Mouse (Mus musculus) urinary bladder, adult 2 months (tissue): ENCODE measurements around the gene Sirt4. TPM values are rescaled to one million over a fixed set of nuclear protein-coding genes. Genes with fewer than 3 reads are reported as not detected.
"Not testable (repeated sequence)": the region's sequence is repeated elsewhere in the genome, so short reads cannot be mapped to it uniquely, and the experiment has no call there.

Source experiments
- DNase-seq: peaks from one replicate; pipeline ENCODE4 v3.0.0; 2022; ENCODE audit warnings: low spot score
- polyA plus RNA-seq: library from polyadenylated mRNA; depleted of rRNA; stranded (reverse); fragments of >200 nt; gene quantifications from 2 replicates; pipeline ENCODE4 v1.2.3, GENCODE M21; 2012; rRNA removed

The Sirt4 gene
- 56.1 and 75.8 TPM in 2 replicates for polyA plus RNA-seq

DNA sequence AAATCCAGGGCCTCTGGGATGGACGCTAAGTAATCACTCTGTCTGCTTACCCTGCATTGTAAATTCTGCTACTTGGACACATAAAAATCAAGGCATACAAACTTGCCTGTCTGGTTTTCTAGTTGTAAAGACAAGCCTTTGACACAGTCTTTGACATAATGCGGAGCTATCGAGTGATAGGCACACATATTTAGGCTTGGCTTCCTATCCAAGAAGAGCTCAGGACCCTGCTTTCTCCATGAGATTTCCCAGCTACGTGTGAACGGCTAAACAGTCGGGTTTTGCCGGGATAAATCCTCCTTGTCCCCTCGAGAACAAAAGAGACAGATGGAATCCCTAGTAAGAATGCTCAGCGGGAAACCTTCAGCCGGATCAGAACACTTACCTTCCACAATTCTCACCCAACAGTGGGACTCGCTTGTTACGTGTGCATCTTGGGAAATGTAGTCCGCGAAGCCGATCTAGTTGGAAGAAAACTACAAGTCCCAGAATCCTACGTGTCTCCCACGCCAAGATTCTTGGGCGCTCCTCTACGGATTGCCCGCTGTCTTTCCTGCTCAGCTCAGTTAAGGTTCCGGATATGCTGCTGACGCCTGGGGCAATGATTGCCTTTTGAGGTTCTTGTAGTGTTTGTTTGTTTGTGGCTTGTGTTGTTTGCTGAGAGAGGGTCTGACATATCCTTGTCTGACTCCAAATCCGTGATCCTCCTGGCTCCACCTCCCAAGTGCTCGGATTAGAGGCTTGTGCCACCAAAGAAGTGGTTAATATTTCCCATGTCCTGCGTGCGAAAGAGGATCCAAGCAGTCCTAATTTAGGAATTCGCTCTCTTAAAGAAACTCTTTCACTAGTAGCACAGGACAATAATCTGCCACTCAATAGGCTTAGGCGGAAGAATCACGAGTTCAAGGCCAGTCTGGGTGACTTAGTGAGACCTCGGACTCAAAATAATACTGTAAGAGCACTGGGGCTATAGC lies at the start of gene Sirt4:
Gene Sirt4 (minus strand): TSS at position 779 of the 974 bp plus-strand sequence.
- no peak for DNase-seq

DNA sequence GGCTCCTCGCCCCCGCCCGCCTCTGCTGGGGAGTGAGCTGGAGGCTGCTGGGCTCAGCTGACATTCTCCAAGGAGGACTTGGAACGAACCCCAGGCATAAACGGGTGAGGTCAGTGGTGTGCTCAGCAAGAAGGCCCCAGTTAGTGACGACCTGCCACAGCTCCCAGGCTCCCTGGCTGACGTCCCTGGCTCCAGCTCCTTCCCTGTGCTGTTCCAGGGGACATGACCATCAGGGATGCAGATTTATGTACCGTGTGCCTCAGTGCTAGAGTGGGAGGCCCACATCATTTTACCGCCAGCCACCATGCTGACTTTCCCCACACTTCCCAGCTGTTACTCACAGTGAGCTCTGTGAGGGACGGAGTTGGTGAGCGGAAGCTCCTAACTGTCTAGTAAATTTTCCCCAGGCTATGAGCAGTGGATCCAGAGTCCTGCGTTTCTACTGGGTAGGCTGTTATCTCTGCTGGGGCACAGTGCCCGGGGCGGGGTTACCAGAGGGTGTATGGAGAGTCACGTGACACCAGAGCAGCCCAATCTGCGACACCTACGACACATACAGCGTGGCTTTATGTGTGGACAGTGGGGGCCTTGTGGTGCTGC lies 47.2 kb upstream of the Sirt4 start:
- DNase-seq = no peak

DNA sequence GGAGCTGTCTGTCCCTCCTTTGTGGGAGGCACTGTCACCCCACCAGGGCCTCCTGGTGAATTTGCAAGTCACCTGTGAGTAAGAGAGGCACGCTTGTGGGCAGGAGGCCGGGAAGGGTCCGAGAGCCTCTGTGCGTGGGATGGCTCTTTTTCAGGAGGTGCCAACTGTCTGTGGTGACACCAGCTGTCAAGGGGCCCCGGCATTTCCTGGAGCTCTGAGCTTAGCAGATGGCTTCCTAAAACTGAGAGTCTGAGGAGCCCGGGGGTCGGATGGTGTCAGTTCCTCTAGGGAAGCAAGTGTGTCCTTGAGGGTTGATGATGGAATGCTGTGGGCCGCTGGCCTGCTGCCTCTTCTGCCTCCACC lies 45.9 kb upstream of the Sirt4 start:
- no peak for DNase-seq

DNA sequence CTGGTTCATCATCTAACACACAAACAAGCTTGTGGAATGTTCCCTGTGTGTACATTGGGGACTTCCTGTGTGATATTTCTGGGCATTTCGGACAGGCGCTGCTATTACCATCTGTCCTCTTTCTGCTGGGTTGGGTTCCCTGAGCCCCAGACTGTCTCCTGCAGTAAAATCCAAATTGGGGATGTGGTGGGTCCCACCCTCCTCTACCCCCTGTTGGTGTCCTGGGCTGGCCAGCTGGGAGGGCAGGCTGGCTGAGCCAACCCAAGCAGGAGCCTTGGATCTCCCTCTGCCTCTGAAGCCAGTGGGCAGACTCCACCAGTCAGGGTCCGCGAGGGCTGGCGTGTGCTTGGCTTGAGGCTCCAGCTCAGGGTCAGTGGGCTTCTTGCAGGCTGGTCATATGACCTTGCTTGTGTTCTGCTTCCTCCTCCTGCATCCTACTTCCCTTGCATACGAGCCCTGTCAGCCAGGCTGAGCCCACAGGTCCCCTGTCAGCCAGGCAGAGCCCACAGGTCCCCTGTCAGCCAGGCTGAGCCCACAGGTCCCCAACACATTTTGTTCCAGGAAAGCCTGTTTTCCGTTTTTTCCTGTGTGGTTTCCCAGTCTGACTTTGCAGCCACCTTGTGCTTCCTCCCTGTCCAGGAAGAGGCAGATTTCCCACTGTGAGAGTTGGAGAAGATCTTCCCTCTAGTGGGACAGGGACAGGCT lies 45.4 kb upstream of the Sirt4 start:
- no peak for DNase-seq

DNA sequence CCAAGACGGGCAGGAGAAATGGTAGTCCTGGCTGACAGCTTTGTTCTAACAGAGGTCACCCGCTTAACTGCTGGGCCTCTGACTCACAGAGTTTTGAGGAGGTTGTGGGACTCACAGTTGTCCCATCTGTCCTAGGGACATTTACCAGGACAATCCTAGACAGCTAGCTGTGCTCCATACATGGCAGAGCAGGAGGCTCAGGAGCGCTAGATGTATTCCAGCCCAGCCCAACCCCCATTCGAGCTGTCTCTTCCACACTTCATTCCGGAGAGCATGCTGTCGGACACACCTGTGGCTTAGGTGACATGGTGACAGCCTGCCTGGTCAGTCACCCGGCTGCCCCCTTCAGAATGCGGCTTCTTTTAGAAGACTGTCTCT lies 44.8 kb upstream of the Sirt4 start:
- DNase-seq = no peak

DNA sequence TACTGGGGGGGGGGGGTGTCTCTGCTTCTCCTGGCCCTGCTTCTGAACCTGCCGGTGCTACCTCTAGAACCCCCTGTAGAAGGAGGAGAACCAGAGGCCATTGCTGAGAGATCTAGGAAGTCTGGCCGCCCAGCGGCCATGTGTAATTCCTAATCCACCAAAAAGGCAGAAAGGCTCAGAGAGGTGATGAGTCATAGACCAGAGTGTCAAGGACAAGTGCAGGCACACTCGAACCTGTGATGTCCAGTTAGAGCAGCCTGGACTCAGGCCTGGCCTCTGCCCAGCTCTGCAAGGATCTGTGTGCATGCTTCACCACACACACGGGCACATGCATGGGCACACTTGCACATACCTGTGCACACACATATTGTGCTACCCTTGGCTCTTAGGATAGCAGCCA lies 43.6 kb upstream of the Sirt4 start:
- no peak for DNase-seq

DNA sequence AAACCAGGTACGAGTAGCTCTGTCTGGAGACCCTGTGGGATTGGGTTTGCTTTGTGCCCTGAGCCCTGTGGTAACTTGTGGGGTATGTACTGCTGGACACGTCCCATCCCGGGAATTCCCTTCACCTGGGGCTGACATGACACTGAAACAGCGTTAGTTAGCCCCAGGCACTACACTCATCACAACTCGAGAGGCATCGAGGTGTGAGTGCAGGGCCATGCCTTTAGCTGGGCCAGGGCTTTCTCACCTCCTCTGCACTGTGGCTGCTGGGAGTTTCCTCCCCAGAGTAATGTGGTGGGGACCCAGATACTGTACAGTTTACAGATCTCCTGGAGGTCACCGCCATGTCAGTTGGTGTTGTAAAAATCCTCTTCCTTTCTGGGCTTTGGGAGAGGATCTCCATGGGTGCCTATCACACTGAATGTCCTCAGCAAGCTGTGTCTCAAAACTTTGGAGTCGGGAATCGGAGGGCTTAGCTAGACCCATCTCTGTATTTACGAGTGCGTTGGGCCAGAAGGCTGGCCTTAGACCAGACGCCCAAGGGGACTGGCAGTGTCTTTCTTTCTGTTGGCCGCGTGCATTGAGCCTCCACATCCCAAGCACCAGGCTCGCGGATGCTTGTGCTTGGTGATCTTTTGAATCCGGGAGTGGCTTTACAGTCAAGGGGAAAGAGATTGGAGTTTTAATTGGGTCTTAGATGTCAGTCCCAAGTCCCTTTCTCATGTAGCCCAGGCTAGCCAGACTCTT lies 42.1 kb upstream of the Sirt4 start:
- no peak for DNase-seq

DNA sequence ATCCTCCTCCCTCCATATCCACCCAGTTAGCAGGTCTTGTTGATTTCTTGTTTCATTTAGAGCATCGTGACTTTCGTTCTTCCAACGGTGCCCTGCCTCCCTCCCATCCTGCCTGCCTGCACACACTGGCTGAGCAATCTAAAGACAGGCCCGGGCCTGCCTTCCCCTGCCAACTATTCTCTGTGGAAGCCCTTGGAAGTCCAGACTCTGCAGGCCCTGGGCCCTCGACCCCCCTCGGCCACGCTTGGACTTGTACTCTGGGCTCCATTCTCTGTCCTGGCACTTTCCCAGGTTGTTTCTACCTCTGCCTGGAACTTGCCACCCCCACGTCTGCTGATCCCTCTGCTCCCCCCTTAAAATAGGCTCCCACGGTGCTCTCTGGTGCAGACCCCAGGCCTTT lies 41.4 kb upstream of the Sirt4 start:
- no peak for DNase-seq

DNA sequence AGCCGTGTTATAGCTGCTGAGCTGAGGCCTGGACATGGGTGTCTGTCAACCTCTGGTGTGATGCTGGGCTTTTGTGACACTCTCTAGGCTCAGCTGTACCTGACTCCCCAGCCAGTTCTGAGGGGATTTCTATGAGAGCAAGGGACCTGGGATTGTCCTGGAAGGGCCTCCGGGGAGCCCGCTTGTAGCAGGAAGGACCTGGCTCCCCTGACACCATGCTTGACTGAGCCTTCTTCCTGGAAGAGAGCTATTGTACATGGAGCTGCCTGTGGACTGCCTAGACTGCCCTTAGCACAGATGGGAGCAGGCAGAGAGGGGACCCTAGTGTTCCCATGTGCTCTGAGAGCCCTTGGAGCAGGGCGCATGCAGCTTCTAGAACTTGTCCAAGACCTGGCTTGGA lies 40.9 kb upstream of the Sirt4 start:
- DNase-seq = no peak

DNA sequence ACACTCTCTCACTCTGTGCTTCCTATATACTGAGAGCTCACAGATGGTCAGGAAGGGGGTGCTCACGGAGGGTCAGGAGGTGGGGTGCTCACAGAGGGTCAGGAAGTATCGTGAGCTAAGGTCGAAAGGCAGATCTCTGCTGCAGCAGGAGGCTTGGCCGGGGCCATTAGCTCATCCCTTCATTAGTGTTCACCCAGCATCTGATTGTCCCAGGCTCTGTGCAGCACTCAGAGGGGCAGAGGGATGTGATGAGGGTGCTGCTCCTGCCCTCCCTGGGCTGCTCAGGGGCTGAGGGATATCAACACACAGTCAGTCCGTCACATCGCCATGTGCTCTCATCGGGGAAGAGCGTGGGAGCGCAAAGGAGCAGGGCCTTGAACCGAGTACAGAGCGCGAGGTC lies 39.9 kb upstream of the Sirt4 start:
- DNase-seq = no peak

DNA sequence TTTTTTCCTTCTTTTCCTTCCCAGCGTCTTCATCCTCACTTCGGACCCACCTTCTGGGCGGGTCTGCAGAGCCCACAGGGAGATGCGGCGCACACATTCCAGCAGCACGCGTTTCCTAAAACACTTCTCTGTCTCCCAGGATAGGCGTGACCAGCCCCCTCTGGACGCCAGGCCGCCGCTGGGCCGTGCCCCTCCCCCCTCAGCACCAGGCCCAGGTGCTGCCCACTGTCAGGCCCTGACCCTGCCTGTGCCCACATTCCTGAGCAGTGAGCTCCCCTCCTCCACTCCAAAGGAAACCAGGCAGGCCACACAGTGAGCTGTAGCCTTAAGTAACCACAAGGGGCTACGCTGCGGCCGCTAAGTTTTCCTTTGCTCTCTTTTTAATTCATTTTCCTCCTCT lies 39.4 kb upstream of the Sirt4 start:
- DNase-seq = no peak

DNA sequence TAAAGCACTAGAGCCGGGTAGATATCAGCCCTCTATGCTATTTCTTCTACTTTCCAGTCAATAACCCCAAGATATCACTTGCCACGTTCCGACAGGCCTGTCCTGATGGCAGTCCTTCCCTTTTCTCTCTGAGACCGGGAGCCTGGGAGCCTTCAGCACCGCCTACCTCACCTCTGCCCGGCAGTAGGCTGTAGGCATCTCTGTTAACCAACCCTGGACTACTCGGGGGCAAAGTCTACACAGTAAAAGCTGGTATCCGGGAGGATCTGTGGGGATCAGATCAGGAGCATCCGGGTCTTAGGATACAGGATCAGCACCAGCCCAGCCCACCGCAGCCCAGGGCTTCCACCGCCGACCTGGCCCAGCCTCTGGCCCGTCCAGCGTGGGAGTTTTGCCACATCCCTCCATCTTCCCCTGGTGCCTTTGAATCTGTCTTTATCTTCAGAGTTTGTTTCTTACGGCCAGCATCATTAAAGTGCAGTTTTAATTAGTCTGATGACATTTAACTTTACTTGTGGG lies 38.5 kb upstream of the Sirt4 start:
- no peak for DNase-seq

DNA sequence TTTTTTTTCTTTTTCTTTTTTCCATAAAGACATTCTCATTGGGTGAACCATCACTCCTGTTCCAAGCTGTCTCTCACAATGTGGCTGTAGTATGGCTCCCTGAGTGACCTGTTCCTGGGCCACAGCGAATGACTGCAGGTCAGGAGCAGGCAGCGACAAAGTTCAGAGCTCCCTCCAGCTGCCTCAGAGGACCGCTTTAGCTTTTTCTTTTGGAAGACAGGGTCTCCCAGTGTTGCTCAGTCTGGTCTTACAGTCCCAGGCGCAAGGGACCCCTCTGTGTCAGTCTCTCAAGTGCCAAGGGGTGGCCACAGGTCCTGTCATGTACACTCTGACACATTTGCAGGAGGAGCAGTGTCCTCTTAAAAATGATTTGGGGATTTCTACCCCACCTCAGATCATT lies 38.0 kb upstream of the Sirt4 start:
- no peak for DNase-seq

DNA sequence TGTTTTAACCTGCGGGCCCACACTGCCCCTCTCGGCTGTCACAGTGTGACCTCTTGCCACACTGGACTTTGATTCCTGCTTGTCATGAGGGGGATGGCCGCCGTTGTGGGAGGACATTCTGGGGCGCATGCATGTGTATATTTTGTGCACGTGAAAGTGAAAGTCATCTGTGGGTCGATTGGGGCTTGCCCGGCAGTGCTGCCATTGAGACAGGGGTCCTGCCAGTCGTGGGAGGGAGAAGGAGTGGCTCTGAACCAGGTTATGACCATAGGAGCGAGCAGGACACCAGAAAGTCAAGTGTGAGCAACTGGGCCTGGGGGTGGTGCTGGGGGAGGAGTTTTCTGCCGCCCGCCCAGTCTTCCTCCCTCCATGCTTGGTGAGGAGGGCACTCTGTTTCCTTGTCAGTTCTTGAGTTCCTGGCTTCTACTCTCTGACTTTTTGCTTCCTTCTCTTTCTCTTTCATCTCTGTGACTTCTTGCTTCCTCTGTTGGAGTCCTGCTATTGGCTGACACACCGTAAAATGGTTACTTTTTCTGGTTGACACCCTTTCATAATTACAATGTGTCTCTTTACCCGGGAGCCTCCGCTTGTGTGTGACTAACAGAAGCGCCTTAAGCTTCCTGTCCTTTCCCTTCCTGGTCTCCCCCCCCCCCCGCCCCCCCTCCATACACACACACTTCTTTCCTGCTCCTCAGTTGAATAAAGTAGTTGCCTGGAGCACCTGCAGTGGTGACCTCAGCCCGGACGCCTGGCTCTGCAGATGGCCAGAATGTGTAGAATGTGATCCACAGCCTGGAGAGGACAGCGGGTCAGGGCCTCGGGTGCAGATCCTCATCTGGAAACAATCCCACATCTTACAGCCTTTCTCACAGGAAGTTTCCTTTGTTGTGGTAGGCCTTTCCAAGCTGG lies 37.3 kb upstream of the Sirt4 start:
- no peak for DNase-seq

DNA sequence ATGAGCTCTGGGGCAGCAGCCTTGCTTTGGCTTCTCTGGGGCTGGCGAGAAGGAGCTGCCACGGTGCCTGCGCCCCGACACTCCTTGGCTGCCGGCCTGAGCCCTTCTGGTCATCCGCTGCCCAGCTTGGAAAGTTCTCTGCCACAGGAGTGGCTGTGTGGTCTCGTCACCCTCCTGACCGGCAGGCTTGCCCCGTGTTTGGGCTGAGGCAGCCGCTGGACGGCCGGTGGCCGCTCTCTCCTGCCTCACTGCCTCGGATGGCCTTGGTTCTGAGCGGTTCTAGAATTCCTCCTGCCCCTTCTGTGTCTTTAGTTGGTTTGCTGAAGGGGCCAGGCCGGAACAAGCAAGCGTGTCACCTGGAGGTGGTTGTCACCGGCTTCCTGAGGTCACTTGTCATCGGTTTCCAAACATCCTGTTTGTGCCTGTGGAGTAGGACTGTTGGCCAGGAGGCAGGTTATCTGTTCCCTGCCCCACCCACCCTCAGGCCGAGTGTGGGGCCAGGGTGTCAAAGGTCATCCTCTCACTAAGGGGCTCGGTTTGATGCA lies 35.9 kb upstream of the Sirt4 start:
- no peak for DNase-seq

DNA sequence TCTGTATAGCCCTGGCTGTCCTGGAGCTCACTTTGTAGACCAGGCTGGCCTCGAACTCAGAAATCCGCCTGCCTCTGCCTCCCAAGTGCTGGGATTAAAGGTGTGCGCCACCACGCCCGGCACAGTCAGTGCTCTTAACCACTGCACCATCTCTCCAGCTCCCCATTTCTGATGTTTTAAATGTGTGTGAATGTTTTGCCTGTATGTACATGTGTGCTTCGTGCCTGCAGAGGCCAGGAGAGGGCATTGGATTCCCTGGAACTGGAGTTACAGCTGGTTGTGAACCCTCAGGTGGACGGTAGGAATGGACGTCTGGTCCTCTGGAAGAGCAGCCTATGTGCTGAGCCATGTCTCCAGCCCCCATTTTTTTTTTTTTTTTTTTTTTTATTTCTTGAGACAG lies 33.7 kb upstream of the Sirt4 start:
- not testable (repeated sequence) for DNase-seq

DNA sequence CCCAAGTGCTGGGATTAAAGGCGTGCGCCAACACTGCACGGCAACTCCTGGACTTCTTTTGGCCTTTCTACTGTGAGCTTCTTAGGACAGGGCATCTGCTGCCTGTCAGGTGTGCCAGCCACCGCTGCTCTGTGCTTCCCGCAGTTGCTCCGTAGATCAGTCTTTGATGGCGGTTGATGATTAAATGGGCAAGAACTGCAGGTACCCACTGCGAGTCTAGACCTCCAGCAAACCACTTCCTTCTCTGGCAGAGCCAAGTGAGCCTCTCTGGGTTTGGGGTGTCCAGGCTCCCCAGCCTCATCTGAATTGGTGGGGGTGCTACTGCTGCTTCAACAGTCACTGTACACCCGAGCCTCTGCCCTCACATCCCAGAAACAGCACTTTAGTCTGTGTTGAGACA lies 33.0 kb upstream of the Sirt4 start:
- DNase-seq = no peak

DNA sequence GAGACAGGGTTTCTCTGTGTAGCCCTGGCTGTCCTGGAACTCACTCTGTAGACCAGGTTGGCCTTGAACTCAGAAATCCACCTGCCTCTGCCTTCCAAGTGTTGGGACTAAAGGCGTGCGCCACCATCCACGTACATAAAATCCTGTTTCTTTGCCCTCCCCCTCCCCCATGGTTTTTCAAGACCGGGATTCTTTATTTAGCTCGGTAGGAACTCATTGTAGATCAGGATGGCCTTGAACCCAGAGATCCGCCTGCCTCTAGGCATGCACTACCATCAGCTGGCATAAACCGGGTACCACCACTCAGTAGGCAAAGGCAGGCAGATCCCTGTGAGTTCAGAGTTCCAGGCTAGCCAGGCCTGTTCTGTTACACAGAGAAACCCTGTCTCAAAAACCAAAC lies 32.4 kb upstream of the Sirt4 start:
- no peak for DNase-seq

DNA sequence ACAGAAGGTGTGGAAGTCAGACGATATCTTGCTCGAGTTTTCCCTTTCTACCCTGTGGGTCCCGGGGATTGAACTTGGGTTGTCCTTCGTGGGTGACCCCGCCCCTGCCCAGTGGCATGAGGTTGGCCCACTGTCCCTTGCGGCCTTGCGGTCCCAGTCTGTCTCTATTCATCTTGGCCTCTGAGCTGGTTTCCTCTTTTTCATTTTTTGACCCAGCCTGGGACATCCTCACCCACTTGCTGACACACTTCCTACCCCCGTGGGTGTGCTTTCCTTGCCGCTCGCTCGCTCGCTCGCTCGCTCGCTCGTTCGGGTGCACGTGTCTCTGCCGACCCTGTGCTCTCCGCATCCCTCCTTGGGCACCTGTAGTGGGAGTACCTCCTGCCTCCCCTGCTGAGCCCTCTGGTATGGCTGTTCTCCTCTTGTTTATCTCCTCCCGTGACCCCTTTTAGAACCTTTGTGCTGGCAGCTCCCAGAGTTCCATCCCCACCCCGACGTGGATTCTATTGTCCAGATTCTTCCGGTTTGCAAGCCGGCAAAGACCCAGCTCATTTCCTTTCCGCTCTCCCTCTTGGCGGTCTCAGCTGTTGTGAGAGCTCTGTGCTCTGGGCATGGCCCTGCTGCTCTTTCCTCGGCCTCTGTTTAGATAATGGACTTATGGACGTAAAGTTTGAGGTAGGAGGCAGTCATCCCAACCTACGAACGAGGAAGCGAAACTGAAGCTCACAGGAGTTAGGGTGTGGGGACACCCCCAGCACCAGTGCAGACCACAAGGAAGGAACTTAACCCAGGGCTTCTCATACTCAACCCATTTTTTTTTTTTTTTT lies 31.8 kb upstream of the Sirt4 start:
- DNase-seq = no peak
